Mouse (Mus musculus) induced T-regulatory cell, adult 2 months (primary cell): ENCODE results near the gene Aox4.

Experiments used
- DNase-seq: peaks from one replicate; pipeline ENCODE4 v3.0.0-alpha.2; 2012; ENCODE audit warnings: low read depth

The Aox4 gene

DNA sequence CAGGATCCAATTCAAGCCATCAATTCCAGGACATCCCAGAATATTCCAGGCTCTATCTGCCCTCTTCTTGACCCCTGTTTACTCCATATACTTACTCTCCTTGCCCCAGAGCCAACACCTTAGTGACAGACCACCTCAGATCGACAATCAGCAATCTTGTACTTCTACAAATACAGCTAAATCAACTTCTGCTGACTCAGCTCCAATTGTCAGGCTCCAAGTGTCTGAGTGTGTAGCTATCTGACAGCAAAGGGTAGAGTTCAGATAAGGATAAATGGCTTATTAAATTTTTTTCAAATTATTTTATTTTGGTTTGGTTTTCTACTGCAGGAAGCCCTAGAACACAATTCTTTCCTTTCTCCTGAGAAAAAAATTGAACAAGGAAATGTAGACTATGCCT is 38.3 kb downstream of the Aox4 start:
- DNase-seq: no peak

DNA sequence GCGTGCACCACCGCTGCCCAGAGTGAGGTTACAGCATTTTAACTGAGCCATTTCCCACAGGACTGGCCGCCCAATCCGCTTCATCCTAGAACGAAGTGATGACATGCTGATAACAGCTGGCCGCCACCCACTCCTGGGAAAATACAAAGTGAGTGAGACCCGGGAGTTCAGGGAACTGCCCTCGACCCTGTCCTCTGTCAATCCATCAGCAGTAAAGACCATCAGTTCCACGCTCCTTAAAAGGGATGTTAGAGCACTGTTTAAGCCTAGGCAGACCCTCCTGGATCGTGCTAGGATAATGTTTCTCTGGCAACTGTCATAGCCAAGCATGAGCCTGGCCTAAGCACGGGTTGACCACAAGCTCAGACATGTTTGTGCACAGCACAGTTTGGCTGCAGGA is 43.3 kb downstream of the Aox4 start:
- DNase-seq: no peak

DNA sequence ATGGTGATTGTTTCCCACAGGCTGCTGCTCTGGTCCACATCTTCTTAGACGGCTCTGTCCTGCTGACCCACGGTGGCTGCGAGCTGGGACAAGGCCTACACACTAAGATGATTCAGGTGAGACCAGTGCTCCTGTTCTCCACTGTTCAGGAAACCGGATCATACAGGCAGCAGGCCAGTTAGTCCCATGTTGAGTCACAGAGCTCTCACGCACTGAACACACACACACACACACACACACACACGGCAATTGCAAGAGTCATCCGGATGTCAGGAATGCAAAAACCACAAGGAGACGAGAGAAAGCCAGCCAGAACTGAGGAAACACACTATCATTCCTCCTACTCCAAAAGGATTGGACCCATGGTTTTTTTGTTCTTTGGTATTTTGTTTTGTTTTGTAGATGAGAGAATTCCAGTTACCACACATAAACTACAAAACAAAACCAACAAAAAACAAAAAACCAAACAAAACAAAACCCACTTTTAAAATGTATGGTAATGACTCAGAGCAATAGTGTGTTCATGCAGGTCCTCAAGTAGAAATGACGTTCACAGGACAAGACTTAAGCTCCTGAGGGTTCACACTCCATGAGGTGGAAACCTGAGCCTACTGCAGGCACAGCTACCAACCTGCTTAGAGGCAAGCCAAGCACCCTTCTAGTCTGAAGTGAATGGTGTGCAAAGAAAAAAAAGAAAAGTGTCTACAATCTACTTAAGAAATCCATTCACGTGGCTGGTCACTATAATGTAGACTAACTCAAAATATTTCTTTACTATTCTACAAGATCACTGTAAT is 47.2 kb downstream of the Aox4 start:
- no peak for DNase-seq

DNA sequence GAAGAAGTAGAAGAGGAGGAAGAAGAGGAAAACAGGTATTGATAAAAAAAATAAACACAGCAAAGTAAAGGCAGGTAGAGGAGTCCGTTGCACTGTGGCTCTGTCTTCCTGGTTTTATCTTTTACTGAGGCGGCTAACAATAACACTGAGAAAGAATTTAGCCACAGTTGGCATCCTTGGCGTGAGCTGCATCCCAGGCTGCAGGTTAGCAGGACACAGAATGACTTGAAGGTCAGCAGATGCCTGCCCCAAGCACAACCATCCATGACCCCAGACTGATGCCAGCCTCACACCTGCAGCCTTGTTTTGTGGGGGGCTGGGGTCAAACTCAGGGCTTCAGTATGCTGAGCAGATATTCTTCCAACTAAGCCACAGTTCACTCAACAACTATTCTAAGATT is 50.1 kb downstream of the Aox4 start:
- no peak for DNase-seq

DNA sequence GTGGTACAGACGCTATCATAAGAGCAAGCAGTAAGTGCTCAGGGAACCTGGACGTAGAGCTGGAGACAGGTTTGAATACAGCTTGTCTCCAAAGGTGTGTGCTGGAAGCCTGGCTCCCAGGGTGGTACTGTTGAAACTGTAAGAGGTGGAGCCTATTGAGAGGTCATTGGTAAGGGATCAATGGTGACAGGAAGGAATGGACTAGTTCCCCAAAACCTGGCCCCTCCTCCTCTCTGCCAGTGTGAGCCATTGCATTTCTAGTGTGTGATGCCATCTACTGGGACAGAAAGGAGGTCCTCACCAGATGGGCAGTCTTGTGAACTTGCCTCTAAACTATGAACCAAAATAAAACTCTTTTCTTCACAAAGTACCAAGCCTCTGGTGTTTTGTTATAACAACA is 58.0 kb downstream of the Aox4 start:
- no peak for DNase-seq

DNA sequence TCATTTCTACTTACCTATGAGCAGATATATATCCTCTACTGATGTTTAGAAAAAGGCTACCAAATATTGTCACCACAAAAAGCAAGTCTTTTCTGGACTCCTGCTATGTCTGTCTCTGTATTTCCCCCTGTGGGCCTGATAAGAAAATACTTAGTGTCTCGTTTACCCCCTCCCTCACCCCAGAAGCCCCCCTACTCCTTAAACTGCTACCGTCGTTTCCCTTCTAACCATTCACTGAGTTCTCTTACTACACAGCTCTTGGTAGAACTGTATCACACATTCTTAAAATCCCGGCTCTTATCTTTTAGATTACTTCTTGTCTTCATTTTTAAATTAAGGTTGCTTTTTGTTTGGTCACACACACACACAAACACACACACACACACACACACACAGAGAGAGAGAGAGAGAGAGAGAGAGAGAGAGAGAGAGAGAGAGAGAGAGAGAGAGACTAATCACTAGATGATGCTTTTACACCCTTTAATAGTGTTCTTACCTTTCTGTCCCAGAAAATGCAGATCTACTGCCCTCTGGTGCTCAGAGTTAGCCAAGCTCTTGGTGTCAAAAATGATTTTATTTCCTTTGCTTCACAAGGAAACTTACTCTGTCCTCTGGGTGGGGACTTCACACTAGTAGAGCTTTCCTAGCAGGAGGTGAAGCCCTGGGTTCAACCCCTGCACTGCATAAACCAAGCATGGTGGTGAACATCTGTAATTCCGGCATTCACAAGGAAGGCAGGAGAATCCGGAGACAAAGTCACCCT is 60.8 kb downstream of the Aox4 start:
- peak; percentile 57 for DNase-seq

DNA sequence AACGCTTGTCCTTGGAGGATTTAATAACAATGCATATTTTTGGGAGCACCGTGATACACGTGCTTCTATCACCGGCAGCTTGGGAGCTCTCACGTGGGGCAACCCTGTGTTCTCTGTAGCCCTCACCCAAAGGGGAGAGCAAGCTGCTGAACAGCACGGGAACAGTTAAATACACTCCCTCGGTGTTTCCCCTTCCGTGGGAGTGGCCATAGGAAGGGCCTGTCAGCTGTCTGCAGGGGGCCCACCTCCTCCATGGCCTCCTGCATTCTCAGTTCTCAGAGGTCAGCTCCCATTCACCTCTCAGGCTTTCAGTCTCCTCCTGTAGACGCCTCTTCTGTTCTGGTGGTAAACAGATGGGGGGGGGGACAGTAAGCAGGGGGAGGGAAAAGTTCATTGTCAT is 65.7 kb downstream of the Aox4 start:
- DNase-seq: no peak

DNA sequence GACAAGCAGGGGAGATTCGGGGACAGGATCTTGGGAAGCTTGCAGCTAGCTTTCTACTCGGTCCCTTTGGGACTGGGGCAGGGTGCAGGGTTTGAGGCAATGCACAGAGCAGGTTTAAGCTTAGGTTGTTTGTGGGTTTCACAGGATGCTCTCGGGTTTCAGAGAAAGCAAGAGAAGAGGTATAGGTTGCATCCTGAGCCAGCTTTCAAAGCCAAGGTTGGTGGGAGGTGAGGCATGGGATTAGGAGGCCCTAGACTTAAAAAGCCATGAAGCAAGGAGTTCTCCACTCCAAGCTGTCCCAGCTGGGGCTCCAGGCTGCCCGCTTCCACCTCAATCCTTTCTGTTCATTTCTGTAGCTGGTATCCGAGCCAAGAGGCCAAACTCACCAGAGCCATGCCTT is 67.8 kb downstream of the Aox4 start, which contains the start of gene Aox2:
TSS of gene Aox2 (plus strand) at position 301 of the 400 bp plus-strand sequence.
- no peak for DNase-seq

DNA sequence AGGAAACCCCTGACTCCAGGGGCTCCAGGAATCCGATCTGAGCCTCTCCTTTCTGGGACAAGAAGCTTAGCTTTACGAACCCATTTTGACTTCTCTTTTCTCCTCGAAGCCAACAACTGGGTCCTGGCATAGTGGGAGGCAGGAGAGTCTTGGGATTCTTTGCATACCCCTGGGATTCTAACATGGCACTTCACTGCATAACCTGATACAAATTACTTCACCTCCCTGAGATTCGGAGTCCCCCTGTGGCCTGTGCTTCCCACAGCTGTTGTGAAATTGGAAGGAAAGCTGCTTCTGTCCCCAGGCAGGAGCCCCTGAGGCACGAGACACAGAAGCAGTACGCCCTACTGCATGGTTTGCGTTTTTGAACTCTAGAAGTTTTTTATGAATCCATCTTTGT is 68.3 kb downstream of the Aox4 start:
- no peak for DNase-seq

DNA sequence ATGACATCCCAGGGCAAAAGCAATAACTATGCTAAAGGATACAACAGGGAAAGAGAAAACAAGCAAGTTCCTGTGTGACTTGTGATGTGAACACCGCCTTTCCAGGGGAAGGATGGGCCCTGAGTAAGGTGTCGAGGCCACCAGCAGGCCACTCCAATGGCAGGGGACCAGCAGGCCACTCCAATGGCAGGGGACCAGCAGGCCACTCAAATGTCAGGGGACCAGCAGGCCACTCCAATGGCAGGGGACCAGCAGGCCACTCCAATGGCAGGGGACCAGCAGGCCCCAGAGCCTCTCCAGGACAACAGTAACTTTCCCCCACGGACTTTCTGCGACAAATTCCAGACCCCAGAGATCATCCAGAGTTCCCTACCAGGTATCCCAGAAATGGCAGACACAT is 70.2 kb downstream of the Aox4 start:
- no peak for DNase-seq

DNA sequence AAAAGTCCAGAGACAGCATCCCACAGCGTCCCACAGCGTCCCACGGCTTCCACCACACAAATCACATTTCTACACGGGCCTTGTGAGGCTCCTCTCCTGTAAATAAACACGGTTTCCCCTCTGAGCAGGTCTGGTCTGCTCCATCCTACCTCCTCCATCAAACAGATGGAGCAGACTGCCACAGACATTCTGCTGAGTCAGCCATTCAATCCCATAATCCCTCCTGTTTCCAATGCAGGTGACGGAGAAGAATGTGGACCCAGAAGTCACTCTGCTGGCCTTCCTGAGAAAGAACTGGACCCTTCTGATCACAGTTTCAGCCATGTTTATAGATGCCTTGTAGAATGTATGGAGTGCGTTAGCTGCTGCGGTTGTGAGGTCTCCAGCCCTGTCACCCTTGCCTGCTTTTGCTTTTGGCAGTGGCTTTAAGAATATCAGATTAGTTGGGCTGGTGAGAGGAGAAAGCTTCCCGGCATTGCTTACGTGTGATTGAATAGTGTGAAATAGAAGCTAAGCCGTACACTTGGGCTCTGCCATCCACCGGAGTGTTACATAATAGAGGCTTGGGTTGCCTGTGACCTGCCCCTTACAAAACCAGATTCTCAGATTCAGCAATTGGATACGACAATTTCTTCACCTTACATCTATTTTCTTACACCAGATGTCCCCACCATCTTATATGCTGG is 70.9 kb downstream of the Aox4 start:
- no peak for DNase-seq

DNA sequence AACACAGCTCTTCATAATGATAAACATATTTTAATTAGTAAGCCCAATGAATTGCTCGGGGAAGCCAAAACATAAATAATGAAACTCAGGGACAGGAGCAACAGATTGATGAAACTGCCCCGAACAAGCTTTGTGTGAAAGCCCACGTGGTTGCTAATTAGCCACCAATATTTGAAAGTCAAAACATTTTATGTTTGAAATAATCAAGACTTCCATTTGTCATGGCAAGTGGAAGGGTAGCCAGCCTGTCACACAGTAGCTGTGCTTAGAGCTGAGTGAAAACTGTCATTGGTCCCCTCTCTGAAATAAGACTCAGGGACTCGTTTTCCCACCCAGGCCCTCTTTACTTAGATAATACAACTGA is 71.4 kb downstream of the Aox4 start:
- no peak for DNase-seq

DNA sequence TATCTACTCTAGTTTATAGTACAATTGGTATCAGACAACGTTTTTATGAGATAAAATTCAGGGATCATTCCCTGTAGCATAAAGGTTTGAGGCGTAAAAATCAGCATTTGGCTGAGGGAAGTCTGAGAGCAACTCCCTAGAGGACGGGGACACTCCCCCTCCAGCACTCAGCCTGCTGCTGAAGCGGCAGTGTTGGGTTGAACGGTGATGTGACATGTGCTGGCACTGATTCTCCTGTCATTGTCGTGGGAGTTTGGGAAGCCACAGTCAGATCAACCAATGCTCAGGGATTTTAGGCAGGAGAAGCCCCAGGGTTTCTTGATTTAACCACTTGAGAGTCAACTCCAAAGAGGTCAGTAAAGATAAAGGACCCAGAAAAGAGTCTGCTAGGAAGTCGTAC is 74.3 kb downstream of the Aox4 start:
- no peak for DNase-seq

DNA sequence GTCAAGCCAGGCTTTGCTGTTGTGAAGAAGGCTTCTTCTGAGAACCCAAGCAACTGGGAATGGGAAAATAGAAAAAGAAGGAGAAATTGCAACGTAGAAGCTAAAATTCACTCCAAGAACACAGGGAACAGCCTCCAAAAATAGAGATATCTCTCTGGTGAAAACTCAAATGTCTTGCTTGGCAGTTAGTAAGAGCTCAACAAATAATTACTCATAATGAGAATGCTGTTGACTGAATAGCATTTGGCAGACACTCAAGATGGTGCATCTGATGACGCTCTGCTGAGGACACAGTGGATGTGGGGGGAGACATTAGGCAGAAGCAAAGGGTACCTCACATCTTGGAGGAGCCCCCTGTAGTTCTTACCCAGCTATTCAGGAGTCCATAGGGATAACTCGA is 77.9 kb downstream of the Aox4 start:
- DNase-seq: no peak

DNA sequence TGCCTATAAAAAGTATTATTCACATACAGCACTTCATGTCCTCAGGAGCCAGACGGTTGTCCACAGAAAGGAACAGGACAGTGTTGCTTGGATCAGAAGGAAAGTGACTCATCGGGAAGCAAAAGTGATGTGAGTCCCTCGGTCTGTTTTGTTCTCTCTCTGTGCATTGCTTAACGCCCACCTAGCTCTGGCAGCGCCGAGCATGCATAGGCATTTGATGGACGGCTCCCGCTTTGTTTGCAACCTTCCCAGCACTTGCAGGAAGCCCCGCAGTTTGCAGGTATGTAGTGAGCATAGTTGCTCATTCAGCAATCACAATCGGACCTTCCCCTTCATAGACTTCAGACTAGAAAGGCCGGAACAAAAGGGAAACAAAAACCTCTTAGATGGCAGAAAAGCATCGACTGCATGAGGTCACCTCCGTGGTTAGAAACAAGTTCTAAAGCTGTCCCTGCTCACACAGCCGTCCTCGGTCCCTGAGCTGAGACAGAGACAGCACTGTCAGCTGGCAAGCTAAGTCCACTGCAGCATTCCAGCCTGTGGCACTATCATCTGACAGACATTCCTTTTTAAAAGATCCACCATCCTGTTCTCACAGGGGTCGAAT is 79.8 kb downstream of the Aox4 start:
- DNase-seq: no peak

DNA sequence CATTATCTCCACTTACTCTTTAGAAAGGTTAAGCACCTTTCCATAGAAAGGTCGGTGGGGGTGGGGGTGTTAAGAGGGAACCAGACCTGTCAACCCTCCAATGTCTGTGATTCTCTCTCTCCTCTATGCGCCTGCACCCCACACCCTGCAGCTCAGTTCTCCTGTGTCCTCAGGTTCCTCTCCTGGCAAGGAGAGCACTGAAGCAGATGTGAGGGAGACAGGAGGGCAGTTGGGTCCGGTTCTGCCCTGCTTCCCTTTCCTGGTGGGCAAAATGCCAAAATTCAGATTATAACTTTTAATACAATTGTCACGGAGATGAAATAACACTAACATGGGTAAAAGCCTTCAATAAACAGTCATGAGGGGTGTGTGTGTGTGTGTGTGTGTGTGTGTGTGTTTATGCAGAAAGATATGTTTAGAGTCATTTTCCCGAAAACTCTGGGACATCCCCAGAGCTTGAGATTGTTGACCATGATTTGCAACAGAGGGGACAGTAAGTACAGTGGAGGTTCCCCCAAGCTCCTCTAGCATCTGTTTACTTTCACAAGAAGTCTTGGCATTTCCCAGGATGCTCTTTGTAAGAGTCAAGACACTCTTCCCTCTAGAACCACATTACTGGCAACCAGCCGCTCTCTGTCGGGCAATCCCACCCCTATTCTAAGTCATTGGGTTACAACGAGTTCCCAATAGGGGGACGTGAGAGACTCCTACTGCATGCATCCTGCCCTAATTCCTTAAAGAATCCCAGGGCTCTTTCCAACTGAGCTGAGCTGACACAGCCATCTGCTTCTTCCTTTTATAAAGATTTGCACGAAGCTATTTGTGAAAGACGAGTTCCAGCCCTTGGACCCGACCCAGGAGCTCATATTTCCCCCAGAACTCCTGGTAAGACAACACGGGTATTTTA is 81.5 kb downstream of the Aox4 start:
- no peak for DNase-seq

DNA sequence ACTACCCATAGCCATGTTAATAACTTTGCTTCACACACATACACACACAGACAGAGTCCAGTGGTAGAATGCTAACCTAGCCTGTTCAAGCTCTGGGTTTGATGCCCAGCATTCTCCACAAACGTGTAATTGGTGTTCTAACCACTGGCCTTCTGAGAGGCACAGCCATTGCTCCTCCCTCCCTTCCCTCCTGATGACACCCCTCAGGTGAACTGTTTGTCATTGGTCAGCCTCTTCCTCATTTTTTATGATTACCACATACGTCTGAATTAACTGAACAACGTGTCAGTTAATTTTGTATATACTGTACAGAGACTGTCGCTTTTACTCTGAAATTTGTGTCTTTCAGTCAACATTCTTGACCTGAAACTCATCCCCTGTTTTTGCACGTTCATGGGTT is 84.5 kb downstream of the Aox4 start:
- DNase-seq: no peak

DNA sequence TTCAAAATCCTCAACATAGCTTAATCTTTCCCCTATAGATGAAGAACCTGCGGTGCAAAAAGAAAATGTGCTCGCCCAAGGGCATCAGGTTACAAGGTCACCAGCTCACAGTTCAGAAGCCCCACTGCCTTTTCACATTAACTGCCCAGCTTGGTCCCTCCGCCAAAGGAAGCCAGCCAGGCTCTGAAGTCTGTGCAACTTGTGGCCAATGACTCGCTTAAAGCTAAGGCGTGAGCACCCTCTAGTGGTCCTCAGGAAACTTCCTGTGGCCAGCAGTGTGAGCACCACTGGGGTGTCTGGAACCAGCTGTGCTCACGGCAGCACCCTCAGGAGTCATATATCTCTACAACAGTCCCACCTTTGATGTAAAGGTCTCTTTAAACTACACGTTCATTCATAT is 86.1 kb downstream of the Aox4 start:
- DNase-seq: peak; percentile 86

DNA sequence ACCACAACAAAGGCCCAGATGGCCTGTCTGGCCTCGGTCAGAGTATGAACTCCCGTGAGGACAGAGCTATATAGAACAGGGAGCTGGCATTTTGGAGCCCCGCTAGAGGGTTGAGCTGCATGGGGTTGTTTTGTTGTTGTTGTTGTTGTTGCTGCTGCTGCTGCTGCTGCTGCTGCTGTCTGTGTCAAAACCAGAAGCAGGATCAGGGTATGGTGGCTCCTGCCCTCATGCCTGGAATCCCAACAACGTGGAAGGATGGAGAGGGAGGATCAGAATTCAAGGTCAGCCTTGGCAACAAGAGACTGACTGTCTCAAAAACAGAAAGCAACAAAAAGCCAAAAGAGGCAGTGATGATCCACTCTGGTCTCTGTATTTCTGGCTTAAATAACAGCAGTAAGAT is 86.6 kb downstream of the Aox4 start:
- no peak for DNase-seq

DNA sequence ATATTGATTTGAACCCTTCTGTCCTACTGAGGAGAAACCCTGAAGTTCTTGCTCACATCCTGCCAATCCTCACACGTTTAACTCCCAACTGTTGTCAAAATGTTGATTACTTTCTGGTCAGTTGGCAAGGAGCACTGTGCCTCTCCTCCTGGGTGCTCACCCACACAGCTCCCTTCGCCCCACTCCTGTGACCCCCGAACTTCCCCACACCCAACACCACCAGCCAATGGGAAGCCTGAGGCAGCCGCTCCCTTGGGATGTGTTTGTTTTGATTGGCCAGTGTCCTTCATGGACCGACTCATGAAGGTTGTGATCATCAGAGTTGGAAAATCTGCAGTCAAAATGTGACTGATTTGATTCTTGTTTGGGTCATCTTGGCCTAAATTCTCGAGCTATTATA is 88.2 kb downstream of the Aox4 start:
- DNase-seq: no peak

DNA sequence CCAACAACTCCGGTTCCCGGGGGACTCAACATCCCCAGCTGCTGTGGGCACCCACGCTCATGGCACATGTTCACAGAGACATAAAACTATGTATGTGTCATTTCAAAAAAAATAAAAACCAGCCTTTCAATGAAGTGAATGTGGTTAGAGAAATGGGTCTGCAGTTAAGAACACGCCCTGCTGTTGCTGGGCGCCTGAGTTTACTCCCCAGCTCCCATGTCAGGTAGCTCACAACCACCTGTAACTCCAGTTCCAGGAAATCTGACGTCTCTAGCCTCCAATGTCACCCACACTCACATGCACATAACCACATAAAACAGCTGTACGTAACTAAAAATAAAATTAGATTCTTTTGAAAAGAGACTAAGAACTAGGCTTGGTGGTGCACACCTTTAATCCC is 90.9 kb downstream of the Aox4 start:
- DNase-seq: peak; percentile 68

DNA sequence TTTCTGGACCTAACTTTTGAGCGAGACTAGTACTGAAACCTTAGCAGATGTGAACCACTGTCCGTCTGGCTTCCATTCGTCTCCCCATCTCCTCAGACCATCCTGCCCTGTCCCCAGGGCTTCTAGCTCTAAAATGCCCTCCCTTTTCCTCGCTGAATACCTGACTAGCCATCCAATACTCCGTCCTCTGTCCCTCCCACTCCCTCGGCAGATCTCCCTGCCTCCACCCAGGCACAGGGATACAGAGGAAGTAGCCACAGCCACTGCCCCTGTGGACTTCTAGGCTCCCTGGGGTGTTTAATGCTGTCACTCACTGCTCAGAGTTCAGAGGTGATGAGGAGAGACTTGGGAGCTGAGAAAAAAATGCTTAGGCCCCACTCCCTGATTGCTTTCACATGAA is 91.8 kb downstream of the Aox4 start:
- DNase-seq: no peak
